Mouse (Mus musculus) lung, adult 2 months (tissue): ENCODE results near the gene BC025446.

ENCODE experiments used
- CTCF ChIP-seq: fragments of 200-500 bp; IDR thresholded peaks from 2 replicates; pipeline ENCODE4 v1.5.1; 2011; ENCODE audit warnings: mild to moderate bottlenecking, low read length, control low read depth; ENCODE audit not compliant: insufficient read depth
- POLR2A ChIP-seq: fragments of 200-500 bp; IDR thresholded peaks from 2 replicates; pipeline ENCODE4 v1.6.1; 2011; ENCODE audit warnings: low read depth, mild to moderate bottlenecking, control low read depth, low read length, borderline replicate concordance; ENCODE audit errors: extremely low read depth

GRCm38 (mm10) chr15:75215778-75216691 lies at the start of gene BC025446:
- TF ChIP-seq CTCF (no peak), POLR2A (no peak)
